Mouse (Mus musculus) kidney, embryonic 15.5 days (tissue): ENCODE measurements around the gene Tmcc2. TPM values are rescaled to one million over a fixed set of nuclear protein-coding genes. Genes with fewer than 3 reads are reported as not detected.

ENCODE experiments used
- ATAC-seq: fragments of 200-750 bp; cut with Nextera tagmentation; replicated peaks from 2 replicates; pipeline ENCODE4 v1.8.0; 2017; ENCODE audit warnings: moderate TSS enrichment; ENCODE audit not compliant: low FRiP score
- H3K27ac ChIP-seq: fragments of 300-500 bp; sonication (generic); 2 replicates; pipeline ENCODE4 v1.5.1; 2015; ENCODE audit warnings: mild to moderate bottlenecking, inconsistent platforms
- H3K27me3 ChIP-seq: fragments of 300-500 bp; sonication (generic); 2 replicates; pipeline ENCODE4 v1.6.1; 2015; ENCODE audit warnings: inconsistent platforms
- H3K36me3 ChIP-seq: fragments of 300-500 bp; sonication (generic); 2 replicates; pipeline ENCODE4 v1.6.1; 2015; ENCODE audit warnings: inconsistent platforms
- H3K4me1 ChIP-seq: fragments of 300-500 bp; sonication (generic); 2 replicates; pipeline ENCODE4 v1.6.1; 2015; ENCODE audit warnings: inconsistent platforms
- H3K4me2 ChIP-seq: fragments of 300-500 bp; sonication (generic); 2 replicates; pipeline ENCODE4 v1.6.1; 2015; ENCODE audit warnings: moderate library complexity, mild to moderate bottlenecking, inconsistent platforms
- H3K4me3 ChIP-seq: fragments of 300-500 bp; sonication (generic); replicated peaks from 2 replicates; pipeline ENCODE4 v1.5.1; 2015; ENCODE audit warnings: mild to moderate bottlenecking, inconsistent platforms
- H3K9ac ChIP-seq: fragments of 300-500 bp; sonication (generic); 2 replicates; pipeline ENCODE4 v1.6.1; 2015; ENCODE audit warnings: mild to moderate bottlenecking, inconsistent platforms
- H3K9me3 ChIP-seq: fragments of 300-500 bp; sonication (generic); replicated peaks from 2 replicates; pipeline ENCODE4 v1.6.1; 2016; ENCODE audit warnings: inconsistent platforms
- WGBS: fragments of 180-500 bp; shearing (Covaris S2); methylation state at CpG from one replicate; pipeline ENCODE4 v1.1.7; 2015; ENCODE audit warnings: mixed read lengths; 5-methylcytosine and 5-hydroxymethylcytosine counted together
- polyA plus RNA-seq: library from polyadenylated mRNA; unstranded; fragments of >200 nt; fragmentation: Nextera tagmentation; extraction: Ambion mirVana; gene quantifications from 2 replicates; pipeline ENCODE4 v1.2.1, GENCODE M21; 2015

The Tmcc2 gene
- polyA plus RNA-seq = 11.9 and 15.5 TPM in 2 replicates

DNA sequence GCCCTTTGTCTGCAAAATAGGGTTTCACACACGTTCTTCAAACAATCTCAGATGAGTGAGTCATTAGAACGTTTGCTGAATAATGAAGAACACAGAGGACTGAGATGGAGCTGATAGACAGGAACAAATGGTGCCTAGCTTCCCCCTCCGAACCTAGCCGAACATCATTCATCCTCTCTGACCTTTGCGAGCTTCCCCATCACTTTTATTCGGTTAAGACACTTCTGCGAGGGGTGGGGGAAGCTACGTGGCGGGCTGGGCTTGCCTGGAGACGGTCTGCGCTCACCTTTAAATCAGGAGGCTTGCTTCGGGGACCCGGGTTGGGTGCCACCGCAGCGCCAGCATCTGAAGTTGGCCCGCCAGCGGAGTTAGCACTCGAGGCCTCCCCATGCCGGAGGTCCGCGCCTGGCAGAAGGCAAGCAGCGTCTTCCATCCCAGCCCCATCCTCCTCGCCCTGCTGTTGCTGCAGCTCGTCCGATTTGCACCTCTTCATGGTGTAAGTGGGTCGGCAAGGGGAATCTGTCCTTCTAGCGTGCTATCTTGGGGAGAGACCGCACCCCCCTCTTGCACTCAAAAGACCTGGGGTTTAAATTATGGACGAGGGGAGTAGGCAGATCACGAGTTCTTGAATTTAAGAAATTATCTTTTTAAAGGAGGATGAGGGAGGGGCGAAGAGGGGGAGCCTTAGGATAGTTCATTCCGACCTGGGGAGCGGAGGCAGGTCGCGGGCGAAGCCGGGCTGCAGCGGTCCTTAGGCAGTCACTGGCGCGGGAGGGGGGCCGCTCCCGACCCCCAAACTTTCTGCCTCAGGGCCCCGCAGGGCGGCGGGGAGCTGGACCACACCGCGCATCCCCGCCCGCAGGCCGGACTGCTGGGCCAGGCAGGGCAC, at the start of gene Tmcc2:
TSS of gene Tmcc2 (minus strand) at position 591 of the 889 bp plus-strand sequence.
- H3K27ac ChIP-seq = peak within 1 kb of the TSS; percentile 78
- H3K9me3 ChIP-seq = no peaks in the 10 kb centered on the region
- peak within 1 kb of the TSS; percentile 80 for H3K4me3 ChIP-seq
- H3K36me3 ChIP-seq = no peaks in the 10 kb centered on the region
- H3K27me3 ChIP-seq = no peaks in the 10 kb centered on the region
- peak within 1 kb of the TSS; percentile 84 for H3K4me2 ChIP-seq
- H3K9ac ChIP-seq = peak within 1 kb of the TSS; percentile 84
- peak; percentile 61 for ATAC-seq
- peaks cover 46% of the 10 kb centered on the region for H3K4me1 ChIP-seq
- under 1% methylated on average over 50 of the region's 50 CpGs for WGBS

- Histone ChIP-seq H3K4me1 (no peaks in the 10 kb centered on the region), H3K4me3 (no peak overlapping the region), H3K9me3 (no peaks in the 10 kb centered on the region), H3K27ac (no peak overlapping the region), H3K4me2 (no peak overlapping the region), H3K27me3 (no peaks in the 10 kb centered on the region), H3K9ac (no peak overlapping the region), H3K36me3 (peaks cover 49% of the 10 kb centered on the region)
- ATAC-seq = no peak
- 74% methylated on average over 5 of the region's 5 CpGs for WGBS
Observed at GRCm38 (mm10) chr1:132437389-132437788, 46.3 kb upstream of the Tmcc2 start.

- Histone ChIP-seq H3K4me1 (peaks cover 2% of the 10 kb centered on the region; the same call in 1 of the 2 replicates), H3K9me3 (no peaks in the 10 kb centered on the region), H3K4me2 (no peak overlapping the region), H3K4me3 (no peak overlapping the region), H3K27me3 (no peaks in the 10 kb centered on the region), H3K27ac (peak overlapping the region; percentile 54; the same call in 1 of the 2 replicates), H3K9ac (no peak overlapping the region), H3K36me3 (peaks cover 45% of the 10 kb centered on the region)
- WGBS = 75% methylated on average over 1 of the region's 1 CpGs
- no peak for ATAC-seq
Observed at GRCm38 (mm10) chr1:132436960-132437359, 45.9 kb upstream of the Tmcc2 start.

DNA sequence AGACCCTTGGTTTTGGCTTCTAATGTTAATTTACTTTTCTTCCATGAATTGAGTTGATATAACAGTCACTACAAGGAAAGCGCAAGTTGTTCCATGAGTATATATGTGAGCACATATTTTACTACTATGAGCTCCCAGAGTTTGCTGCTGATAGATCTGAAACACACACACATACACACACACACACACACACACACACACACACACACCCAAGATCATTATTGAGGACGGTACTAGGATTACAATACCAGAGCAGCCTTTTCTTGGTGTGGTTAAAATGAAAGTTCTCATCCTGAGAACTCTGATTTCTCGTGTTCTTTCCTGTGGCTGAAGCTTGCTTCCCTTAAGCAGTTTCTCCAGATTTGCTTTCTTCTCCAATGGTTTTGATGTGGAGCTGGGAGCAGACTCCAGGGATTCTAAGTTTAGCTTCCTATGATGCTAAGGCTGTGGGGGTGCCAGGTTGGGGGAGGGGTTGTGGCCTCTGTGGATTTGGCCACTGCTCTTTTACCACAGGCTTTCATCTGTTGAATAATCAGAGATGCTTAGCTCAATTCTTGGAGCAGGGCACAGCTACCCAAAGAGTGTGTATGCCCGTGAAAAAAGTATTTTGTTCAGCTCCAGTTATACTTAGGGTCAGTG, 45.4 kb upstream of the Tmcc2 start:
- no peaks in the 10 kb centered on the region for H3K27me3 ChIP-seq
- no peak for ATAC-seq
- H3K9ac ChIP-seq = no peak overlapping the region
- peaks cover 7% of the 10 kb centered on the region; the same call in 1 of the 2 replicates for H3K4me1 ChIP-seq
- no peak overlapping the region for H3K4me2 ChIP-seq
- peaks cover 40% of the 10 kb centered on the region for H3K36me3 ChIP-seq
- no peak overlapping the region for H3K4me3 ChIP-seq
- H3K27ac ChIP-seq = peak overlapping the region; percentile 54; the same call in 1 of the 2 replicates
- H3K9me3 ChIP-seq = no peaks in the 10 kb centered on the region
- 78% methylated on average over 4 of the region's 4 CpGs for WGBS

- H3K27me3 ChIP-seq = no peaks in the 10 kb centered on the region
- H3K4me2 ChIP-seq = no peak overlapping the region
- H3K9me3 ChIP-seq = no peaks in the 10 kb centered on the region
- H3K9ac ChIP-seq = no peak overlapping the region
- no peak overlapping the region for H3K27ac ChIP-seq
- peaks cover 10% of the 10 kb centered on the region; the same call in 1 of the 2 replicates for H3K4me1 ChIP-seq
- 95% methylated on average over 12 of the region's 12 CpGs for WGBS
- no peak overlapping the region for H3K4me3 ChIP-seq
- peaks cover 17% of the 10 kb centered on the region for H3K36me3 ChIP-seq
- ATAC-seq = no peak
Observed at GRCm38 (mm10) chr1:132434032-132434431, 43.0 kb upstream of the Tmcc2 start.

- Histone ChIP-seq H3K4me1 (peaks cover 10% of the 10 kb centered on the region; the same call in 1 of the 2 replicates), H3K9me3 (no peaks in the 10 kb centered on the region), H3K4me3 (no peak overlapping the region), H3K36me3 (peaks cover 16% of the 10 kb centered on the region), H3K4me2 (no peak overlapping the region), H3K27me3 (no peaks in the 10 kb centered on the region), H3K9ac (no peak overlapping the region), H3K27ac (no peak overlapping the region)
- WGBS = 68% methylated on average over 5 of the region's 5 CpGs
- no peak for ATAC-seq
Observed at GRCm38 (mm10) chr1:132433349-132433748, 42.3 kb upstream of the Tmcc2 start.

GRCm38 (mm10) chr1:132431716-132432115, 40.6 kb upstream of the Tmcc2 start:
- WGBS = 61% methylated on average over 9 of the region's 9 CpGs
- H3K27me3 ChIP-seq = no peaks in the 10 kb centered on the region
- no peak overlapping the region for H3K4me2 ChIP-seq
- H3K9ac ChIP-seq = no peak overlapping the region
- no peak for ATAC-seq
- no peaks in the 10 kb centered on the region for H3K9me3 ChIP-seq
- no peak overlapping the region for H3K27ac ChIP-seq
- peaks cover 11% of the 10 kb centered on the region; the same call in 1 of the 2 replicates for H3K4me1 ChIP-seq
- peaks cover 14% of the 10 kb centered on the region for H3K36me3 ChIP-seq
- H3K4me3 ChIP-seq = no peak overlapping the region

GRCm38 (mm10) chr1:132430818-132431217, 39.7 kb upstream of the Tmcc2 start:
- no peaks in the 10 kb centered on the region for H3K27me3 ChIP-seq
- no peaks in the 10 kb centered on the region for H3K9me3 ChIP-seq
- no peak overlapping the region for H3K9ac ChIP-seq
- ATAC-seq = no peak
- H3K36me3 ChIP-seq = peaks cover 14% of the 10 kb centered on the region
- no peak overlapping the region for H3K4me2 ChIP-seq
- H3K27ac ChIP-seq = no peak overlapping the region
- no peak overlapping the region for H3K4me3 ChIP-seq
- peaks cover 17% of the 10 kb centered on the region; the same call in 1 of the 2 replicates for H3K4me1 ChIP-seq
- WGBS = 58% methylated on average over 3 of the region's 3 CpGs

GRCm38 (mm10) chr1:132425600-132425999, 34.5 kb upstream of the Tmcc2 start:
- H3K27ac ChIP-seq = no peak overlapping the region
- no peaks in the 10 kb centered on the region for H3K9me3 ChIP-seq
- ATAC-seq = no peak

GRCm38 (mm10) chr1:132422912-132423696, 32.0 kb upstream of the Tmcc2 start:
- no peak for ATAC-seq
- H3K4me2 ChIP-seq = no peak overlapping the region
- H3K9me3 ChIP-seq = no peaks in the 10 kb centered on the region
- peaks cover 34% of the 10 kb centered on the region for H3K4me1 ChIP-seq
- H3K27me3 ChIP-seq = no peaks in the 10 kb centered on the region
- WGBS = 92% methylated on average over 5 of the region's 5 CpGs
- H3K36me3 ChIP-seq = peaks cover 7% of the 10 kb centered on the region; the same call in 1 of the 2 replicates
- H3K27ac ChIP-seq = no peak overlapping the region
- no peak overlapping the region for H3K4me3 ChIP-seq
- H3K9ac ChIP-seq = no peak overlapping the region

More at GRCm38 (mm10) chr1:132425600-132425999, 34.5 kb upstream of the Tmcc2 start:
- no peaks in the 10 kb centered on the region for H3K27me3 ChIP-seq
- no peak overlapping the region for H3K9ac ChIP-seq
- no peak overlapping the region for H3K4me3 ChIP-seq
- peaks cover 17% of the 10 kb centered on the region for H3K4me1 ChIP-seq
- H3K36me3 ChIP-seq = peaks cover 7% of the 10 kb centered on the region; the same call in 1 of the 2 replicates
- H3K4me2 ChIP-seq = no peak overlapping the region

DNA sequence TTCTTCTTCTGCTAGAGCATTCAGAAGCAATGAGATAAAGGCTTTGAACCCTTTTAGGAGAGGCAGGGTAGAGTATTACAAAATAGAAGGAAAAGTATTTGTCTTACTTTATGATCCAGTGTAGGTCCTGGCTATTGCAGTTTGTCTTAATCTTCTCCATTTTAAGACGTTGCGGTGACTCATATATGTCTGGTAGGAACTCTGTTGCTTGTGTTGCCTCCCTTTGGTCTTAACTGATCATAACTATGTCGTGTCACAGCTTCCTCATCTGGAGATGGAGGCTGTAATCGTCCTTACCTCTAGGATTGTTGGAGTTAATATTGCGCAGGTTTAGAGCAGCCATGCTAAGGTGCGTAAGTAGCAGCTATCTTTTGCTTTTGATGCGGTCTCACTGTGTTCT, 29.6 kb upstream of the Tmcc2 start:
- no peak overlapping the region for H3K4me2 ChIP-seq
- WGBS = 76% methylated on average over 7 of the region's 7 CpGs
- H3K9me3 ChIP-seq = no peaks in the 10 kb centered on the region
- no peak overlapping the region for H3K9ac ChIP-seq
- ATAC-seq = no peak
- peaks cover 7% of the 10 kb centered on the region; the same call in 1 of the 2 replicates for H3K36me3 ChIP-seq
- H3K4me3 ChIP-seq = no peak overlapping the region
- H3K27ac ChIP-seq = no peak overlapping the region
- no peaks in the 10 kb centered on the region for H3K27me3 ChIP-seq
- peaks cover 34% of the 10 kb centered on the region for H3K4me1 ChIP-seq
